Mouse (Mus musculus) erythroblast, embryonic 14.5 days (primary cell): ENCODE data around the gene Oprm1.

ENCODE experiments used
- GATA1 ChIP-seq: IDR thresholded peaks from 2 replicates; pipeline ENCODE4 v1.6.1; 2012; ENCODE audit warnings: low read length, inconsistent platforms, mixed read lengths
- TAL1 ChIP-seq: IDR thresholded peaks from 3 replicates; pipeline ENCODE4 v1.6.1; 2012; ENCODE audit warnings: low read length, inconsistent platforms, mixed read lengths

GRCm38 (mm10) chr10:7047919-7048291 lies 289.6 kb downstream of the Oprm1 start:
- no peak for TF ChIP-seq TAL1
- no peak for TF ChIP-seq GATA1
